Mouse (Mus musculus) liver, embryonic 14.5 days (tissue): ENCODE measurements around the gene Ehd4.

Experiments used
- CTCF ChIP-seq: IDR thresholded peaks from 2 replicates; pipeline ENCODE4 v1.5.1; 2016; ENCODE audit warnings: antibody characterized with exemption, low read depth, control low read depth
- EP300 ChIP-seq: IDR thresholded peaks from 2 replicates; pipeline ENCODE4 v1.6.1; 2016; ENCODE audit warnings: antibody characterized with exemption, low read depth

DNA sequence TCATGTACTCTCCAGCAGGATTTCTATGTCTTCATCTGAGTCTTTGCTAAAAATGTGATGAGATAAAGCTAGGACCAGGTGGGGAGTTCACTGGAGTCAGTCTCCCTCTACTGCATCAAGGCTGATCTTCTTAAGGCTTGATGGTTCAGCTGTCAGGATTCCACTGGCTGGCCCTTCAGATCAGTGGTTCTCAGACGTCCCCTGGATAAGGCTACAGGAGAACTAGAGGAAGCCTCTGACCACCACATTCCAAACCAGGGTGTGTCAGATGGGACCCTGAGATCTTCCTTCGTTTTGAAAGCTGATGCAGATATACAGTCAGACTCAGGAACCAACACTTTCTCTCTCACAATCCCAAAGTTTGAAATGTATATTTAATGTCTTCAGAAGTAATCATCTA is 7.0 kb downstream of the Ehd4 start:
- no peak for TF ChIP-seq CTCF
- TF ChIP-seq EP300 = no peak
